Mouse (Mus musculus): ENCODE measurements around the gene Opn1sw. TPM values are rescaled to one million over a fixed set of nuclear protein-coding genes. Genes with fewer than 3 reads are reported as not detected.

The Opn1sw gene
- 0.15 and 0.17 TPM in 2 replicates for polyA plus RNA-seq (2015; fragmentation: Nextera tagmentation; extraction: Ambion mirVana)

- peak; percentile 39 for DNase-seq (ENCODE audit: low spot score)
Measured at GRCm38 (mm10) chr6:29388052-29388518, at the start of gene Opn1sw. Opn1sw (minus strand) TSS chr6:29388468.

GRCm38 (mm10) chr6:29436461-29436934 is 48.2 kb upstream of the Opn1sw start:
- DNase-seq (ENCODE audit: low spot score) = no peak

GRCm38 (mm10) chr6:29435940-29436451 is 47.7 kb upstream of the Opn1sw start:
- no peak for DNase-seq (ENCODE audit: low spot score)

GRCm38 (mm10) chr6:29434911-29435691 is 46.8 kb upstream of the Opn1sw start:
- no peak for DNase-seq (ENCODE audit: low spot score)

- no peak for DNase-seq (ENCODE audit: low spot score)
Measured at GRCm38 (mm10) chr6:29433804-29434795, 45.8 kb upstream of the Opn1sw start.

- DNase-seq (ENCODE audit: low spot score) = no peak
Measured at GRCm38 (mm10) chr6:29433038-29433803, 45.0 kb upstream of the Opn1sw start, which contains the start of gene Flnc. Flnc (plus strand) TSS chr6:29433256.

GRCm38 (mm10) chr6:29432676-29433037 is 44.4 kb upstream of the Opn1sw start:
- DNase-seq (ENCODE audit: low spot score) = no peak

GRCm38 (mm10) chr6:29432156-29432555 is 43.9 kb upstream of the Opn1sw start:
- DNase-seq (ENCODE audit: low spot score) = no peak

GRCm38 (mm10) chr6:29431473-29431872 is 43.2 kb upstream of the Opn1sw start:
- no peak for DNase-seq (ENCODE audit: low spot score)

GRCm38 (mm10) chr6:29430681-29431420 is 42.6 kb upstream of the Opn1sw start:
- DNase-seq (ENCODE audit: low spot score) = no peak

GRCm38 (mm10) chr6:29428171-29428570 is 39.9 kb upstream of the Opn1sw start:
- DNase-seq (ENCODE audit: low spot score) = no peak

- no peak for DNase-seq (ENCODE audit: low spot score)
Measured at GRCm38 (mm10) chr6:29426331-29426730, 38.1 kb upstream of the Opn1sw start.

- no peak for DNase-seq (ENCODE audit: low spot score)
Measured at GRCm38 (mm10) chr6:29425118-29425517, 36.9 kb upstream of the Opn1sw start.

GRCm38 (mm10) chr6:29420596-29420995 is 32.3 kb upstream of the Opn1sw start:
- DNase-seq (ENCODE audit: low spot score) = no peak

GRCm38 (mm10) chr6:29415446-29415845 is 27.2 kb upstream of the Opn1sw start:
- DNase-seq (ENCODE audit: low spot score) = peak; percentile 66

- DNase-seq (ENCODE audit: low spot score) = no peak
Measured at GRCm38 (mm10) chr6:29406412-29406811, 18.1 kb upstream of the Opn1sw start.

- DNase-seq (ENCODE audit: low spot score) = peak; percentile 18
Measured at GRCm38 (mm10) chr6:29402693-29403342, 14.6 kb upstream of the Opn1sw start.

GRCm38 (mm10) chr6:29399851-29400250 is 11.6 kb upstream of the Opn1sw start:
- no peak for DNase-seq (ENCODE audit: low spot score)

GRCm38 (mm10) chr6:29397575-29397974 is 9.3 kb upstream of the Opn1sw start:
- no peak for DNase-seq (ENCODE audit: low spot score)
